Mouse (Mus musculus) bone marrow macrophage, adult 2 months (primary cell): ENCODE data around the gene Hyal2.

ENCODE experiments used
- CTCF ChIP-seq: IDR thresholded peaks from 2 replicates; pipeline ENCODE4 v1.5.1; 2012; ENCODE audit warnings: low read depth, mild to moderate bottlenecking, low read length, moderate library complexity
- POLR2A ChIP-seq: IDR thresholded peaks from 2 replicates; pipeline ENCODE4 v1.6.1; 2012; ENCODE audit warnings: mild to moderate bottlenecking, low read depth, low read length, borderline replicate concordance

GRCm38 (mm10) chr9:107575579-107576356 lies 8.0 kb downstream of the Hyal2 start:
- TF ChIP-seq POLR2A = no peak
- TF ChIP-seq CTCF = no peak
